Mouse (Mus musculus) olfactory bulb, adult 2 months (tissue): ENCODE results near the gene Tmem106c. TPM values are rescaled to one million over a fixed set of nuclear protein-coding genes. Genes with fewer than 3 reads are reported as not detected.
A peak's percentile ranks its signal among the peaks of the same experiment; 100 is the strongest.

Experiments
- H3K27ac ChIP-seq: fragments of 200-500 bp; 2 replicates; pipeline ENCODE4 v1.5.1; 2012; ENCODE audit warnings: low read depth, low read length; ENCODE audit not compliant: insufficient read depth
- H3K4me1 ChIP-seq: fragments of 200-500 bp; 2 replicates; pipeline ENCODE4 v1.6.1; 2012; ENCODE audit warnings: low read length; ENCODE audit not compliant: control insufficient read depth, insufficient read depth
- H3K4me3 ChIP-seq: fragments of 200-500 bp; 2 replicates; pipeline ENCODE4 v1.5.1; 2012; ENCODE audit warnings: mild to moderate bottlenecking, low read depth, low read length, moderate library complexity; ENCODE audit not compliant: insufficient read depth
- CTCF ChIP-seq: fragments of 200-500 bp; IDR thresholded peaks from 2 replicates; pipeline ENCODE4 v1.5.1; 2012; ENCODE audit warnings: low read depth, mild to moderate bottlenecking, low read length, moderate library complexity; ENCODE audit not compliant: insufficient read depth
- POLR2A ChIP-seq: fragments of 200-500 bp; IDR thresholded peaks from 2 replicates; pipeline ENCODE4 v1.6.1; 2012; ENCODE audit warnings: mild to moderate bottlenecking, low read depth, low read length, moderate library complexity; ENCODE audit not compliant: insufficient read depth
- WGBS: fragments of 180-500 bp; shearing (Covaris S2); methylation state at CpG from one replicate; pipeline ENCODE4 v1.1.7; 2018; 5-methylcytosine and 5-hydroxymethylcytosine counted together
- polyA plus RNA-seq: library from polyadenylated mRNA; stranded (reverse); fragments of >200 nt; gene quantifications from 2 replicates; pipeline ENCODE4 v1.2.4, GENCODE M21; 2012; ENCODE audit warnings: low replicate concordance; ENCODE audit not compliant: missing spikeins, insufficient read depth, insufficient read length

Gene Tmem106c
- polyA plus RNA-seq, 1 experiment, result not detected

GRCm38 (mm10) chr15:98002113-98002990, 38.4 kb downstream of the Tmem106c start:
- TF ChIP-seq CTCF (no peak), POLR2A (no peak)
- Histone ChIP-seq H3K4me3 (peak overlapping the region; percentile 30), H3K4me1 (peaks cover 40% of the 10 kb centered on the region), H3K27ac (no peak overlapping the region)
- under 1% methylated on average over 41 of the region's 42 CpGs for WGBS

GRCm38 (mm10) chr15:98002991-98003821, 39.2 kb downstream of the Tmem106c start:
- Histone ChIP-seq H3K4me3 (peak overlapping the region; percentile 2; the same call in 1 of the 2 replicates), H3K4me1 (peaks cover 37% of the 10 kb centered on the region), H3K27ac (no peak overlapping the region)
- TF ChIP-seq POLR2A (no peak), CTCF (no peak)
- 6% methylated on average over 42 of the region's 42 CpGs for WGBS

- WGBS, result 3% methylated on average over 59 of the region's 59 CpGs
- Histone ChIP-seq H3K4me3 (peak within 1 kb of the TSS; percentile 6), H3K27ac (no peak within 1 kb of the TSS), H3K4me1 (peaks cover 37% of the 10 kb centered on the region)
- TF ChIP-seq CTCF (no peak), POLR2A (no peak)
Observed at GRCm38 (mm10) chr15:98003822-98004739, 40.1 kb downstream of the Tmem106c start, which contains the start of gene Col2a1. TSS of gene Col2a1 (minus strand) at chr15:98004695.

GRCm38 (mm10) chr15:98004740-98005159, 40.8 kb downstream of the Tmem106c start:
- Histone ChIP-seq H3K27ac (no peak overlapping the region), H3K4me3 (peak overlapping the region; percentile 6; the same call in 1 of the 2 replicates), H3K4me1 (peaks cover 37% of the 10 kb centered on the region)
- WGBS, result 8% methylated on average over 19 of the region's 19 CpGs
- no peak for TF ChIP-seq CTCF
- no peak for TF ChIP-seq POLR2A

GRCm38 (mm10) chr15:98005181-98005580, 41.2 kb downstream of the Tmem106c start:
- 62% methylated on average over 11 of the region's 11 CpGs for WGBS
- TF ChIP-seq POLR2A (no peak), CTCF (no peak)
- Histone ChIP-seq H3K4me3 (no peak overlapping the region), H3K4me1 (peaks cover 37% of the 10 kb centered on the region), H3K27ac (no peak overlapping the region)

- Histone ChIP-seq H3K4me3 (no peak overlapping the region), H3K27ac (no peak overlapping the region), H3K4me1 (no peaks in the 10 kb centered on the region)
- TF ChIP-seq POLR2A (no peak), CTCF (no peak)
- 49% methylated on average over 6 of the region's 6 CpGs for WGBS
Observed at GRCm38 (mm10) chr15:98012810-98013209, 48.8 kb downstream of the Tmem106c start.

- H3K4me1 ChIP-seq, result no peaks in the 10 kb centered on the region
- H3K27ac ChIP-seq, result no peak overlapping the region
- TF ChIP-seq POLR2A (no peak), CTCF (no peak)
- 87% methylated on average over 4 of the region's 4 CpGs for WGBS
- no peak overlapping the region for H3K4me3 ChIP-seq
Observed at GRCm38 (mm10) chr15:98017925-98018324, 53.9 kb downstream of the Tmem106c start.

- TF ChIP-seq CTCF (no peak), POLR2A (no peak)
- no peaks in the 10 kb centered on the region for H3K4me1 ChIP-seq
- H3K4me3 ChIP-seq, result no peak overlapping the region
- no peak overlapping the region for H3K27ac ChIP-seq
- WGBS, result 77% methylated on average over 3 of the region's 3 CpGs
Observed at GRCm38 (mm10) chr15:98019047-98019446, 55.0 kb downstream of the Tmem106c start.

Other genes with a start within 250 kb of the Tmem106c start
- gene Endou, start 232.9 kb upstream of the Tmem106c start, polyA plus RNA-seq, result not detected in 2 replicates
- gene Rapgef3, start 196.2 kb upstream of the Tmem106c start, polyA plus RNA-seq, result not detected in 2 replicates
- gene Slc48a1, start 185.7 kb upstream of the Tmem106c start, polyA plus RNA-seq, result not detected in 2 replicates
- 147 TPM in 1 of 2 replicates, not detected in the other for gene Hdac7, start 119.7 kb upstream of the Tmem106c start, polyA plus RNA-seq
- gene Vdr, start 53.6 kb upstream of the Tmem106c start, polyA plus RNA-seq, result not detected in 2 replicates
- not detected in 2 replicates for gene Col2a1, start 40.5 kb downstream of the Tmem106c start, polyA plus RNA-seq
- gene Pfkm, start 128.4 kb downstream of the Tmem106c start, polyA plus RNA-seq, result 219 TPM in 1 of 2 replicates, not detected in the other
- gene Senp1, start 129.5 kb downstream of the Tmem106c start, polyA plus RNA-seq, result not detected in 2 replicates
- gene Asb8, start 201.4 kb downstream of the Tmem106c start, polyA plus RNA-seq, result not detected in 2 replicates
- not detected in 2 replicates for gene Ccdc184, start 203.0 kb downstream of the Tmem106c start, polyA plus RNA-seq
- gene Olfr288, start 231.3 kb downstream of the Tmem106c start, polyA plus RNA-seq, result not detected in 2 replicates